Mouse (Mus musculus): Measurements from ENCODE around the gene March8. TPM values are rescaled to one million over a fixed set of nuclear protein-coding genes. Genes with fewer than 3 reads are reported as not detected.

March8 gene
- polyA plus RNA-seq, 1 experiment from 2014 or later: 82.0 TPM

GRCm38 (mm10) chr6:116401746-116402423, 64.1 kb downstream of the March8 start:
- H3K9me3 ChIP-seq: no peaks in the 10 kb centered on the region
- H3K4me2 ChIP-seq: no peak overlapping the region
- no peak overlapping the region for H3K9ac ChIP-seq
- H3K4me3 ChIP-seq: no peak overlapping the region
- ATAC-seq (replicated peaks): no peak
- H3K27me3 ChIP-seq (replicated peaks): no peaks in the 10 kb centered on the region
- WGBS: 91% methylated on average over 12 of the region's 12 CpGs
- peaks cover 3% of the 10 kb centered on the region; the same call in 1 of the 2 replicates for H3K36me3 ChIP-seq (replicated peaks)
- H3K27ac ChIP-seq: no peak overlapping the region
- H3K4me1 ChIP-seq: peaks cover 17% of the 10 kb centered on the region

- no peak for ATAC-seq (replicated peaks)
- Histone ChIP-seq H3K4me1 (peaks cover 16% of the 10 kb centered on the region), H3K27ac (no peak overlapping the region), H3K27me3 (replicated peaks) (no peaks in the 10 kb centered on the region), H3K4me2 (no peak overlapping the region), H3K9me3 (no peaks in the 10 kb centered on the region), H3K4me3 (no peak overlapping the region), H3K9ac (no peak overlapping the region), H3K36me3 (replicated peaks) (peaks cover 3% of the 10 kb centered on the region; the same call in 1 of the 2 replicates)
- WGBS: 96% methylated on average over 3 of the region's 3 CpGs
These were observed 64.6 kb downstream of the March8 start for GRCm38 (mm10) chr6:116402426-116402825.

GRCm38 (mm10) chr6:116405243-116405642, 67.4 kb downstream of the March8 start:
- H3K9me3 ChIP-seq: no peaks in the 10 kb centered on the region
- no peaks in the 10 kb centered on the region for H3K27me3 ChIP-seq (replicated peaks)
- peak overlapping the region; percentile 6; the same call in 1 of the 2 replicates for H3K27ac ChIP-seq
- WGBS: 12% methylated on average over 9 of the region's 9 CpGs
- H3K9ac ChIP-seq: no peak overlapping the region
- H3K4me2 ChIP-seq: no peak overlapping the region
- H3K36me3 ChIP-seq (replicated peaks): peaks cover 11% of the 10 kb centered on the region; the same call in 1 of the 2 replicates
- H3K4me1 ChIP-seq: peaks cover 10% of the 10 kb centered on the region
- no peak overlapping the region for H3K4me3 ChIP-seq
- no peak; the same call in 1 of the 2 replicates for ATAC-seq (replicated peaks)

GRCm38 (mm10) chr6:116405715-116406114, 67.9 kb downstream of the March8 start:
- ATAC-seq (replicated peaks): no peak; the same call in 1 of the 2 replicates
- WGBS: 74% methylated on average over 5 of the region's 5 CpGs
- Histone ChIP-seq H3K9me3 (no peaks in the 10 kb centered on the region), H3K4me1 (peaks cover 10% of the 10 kb centered on the region), H3K27me3 (replicated peaks) (no peaks in the 10 kb centered on the region), H3K27ac (peak overlapping the region; percentile 6; the same call in 1 of the 2 replicates), H3K4me3 (no peak overlapping the region), H3K4me2 (no peak overlapping the region), H3K36me3 (replicated peaks) (peaks cover 11% of the 10 kb centered on the region; the same call in 1 of the 2 replicates), H3K9ac (no peak overlapping the region)

- WGBS: 90% methylated on average over 2 of the region's 2 CpGs
- Histone ChIP-seq H3K9ac (no peak overlapping the region), H3K27me3 (replicated peaks) (no peaks in the 10 kb centered on the region), H3K4me3 (no peak overlapping the region), H3K9me3 (no peaks in the 10 kb centered on the region), H3K27ac (no peak overlapping the region), H3K36me3 (replicated peaks) (peaks cover 11% of the 10 kb centered on the region; the same call in 1 of the 2 replicates), H3K4me1 (peaks cover 10% of the 10 kb centered on the region), H3K4me2 (no peak overlapping the region)
- ATAC-seq (replicated peaks): no peak
These were observed 68.3 kb downstream of the March8 start for GRCm38 (mm10) chr6:116406152-116406551.

- Histone ChIP-seq H3K27ac (no peak overlapping the region), H3K9me3 (no peaks in the 10 kb centered on the region), H3K27me3 (replicated peaks) (no peaks in the 10 kb centered on the region), H3K36me3 (replicated peaks) (peaks cover 11% of the 10 kb centered on the region; the same call in 1 of the 2 replicates), H3K9ac (no peak overlapping the region), H3K4me2 (no peak overlapping the region), H3K4me1 (peaks cover 10% of the 10 kb centered on the region), H3K4me3 (no peak overlapping the region)
- 59% methylated on average over 5 of the region's 5 CpGs for WGBS
- no peak for ATAC-seq (replicated peaks)
These were observed 68.9 kb downstream of the March8 start for GRCm38 (mm10) chr6:116406680-116407079.

- no peak overlapping the region for H3K4me2 ChIP-seq
- peaks cover 10% of the 10 kb centered on the region for H3K4me1 ChIP-seq
- no peaks in the 10 kb centered on the region for H3K27me3 ChIP-seq (replicated peaks)
- H3K27ac ChIP-seq: no peak overlapping the region
- WGBS: 90% methylated on average over 4 of the region's 4 CpGs
- no peak for ATAC-seq (replicated peaks)
- H3K9ac ChIP-seq: no peak overlapping the region
- H3K36me3 ChIP-seq (replicated peaks): peaks cover 11% of the 10 kb centered on the region; the same call in 1 of the 2 replicates
- no peaks in the 10 kb centered on the region for H3K9me3 ChIP-seq
- H3K4me3 ChIP-seq: no peak overlapping the region
These were observed 69.4 kb downstream of the March8 start for GRCm38 (mm10) chr6:116407216-116407615.

GRCm38 (mm10) chr6:116407956-116408657, 70.3 kb downstream of the March8 start:
- Histone ChIP-seq H3K9ac (no peak overlapping the region), H3K4me2 (no peak overlapping the region), H3K27ac (no peak overlapping the region), H3K9me3 (no peaks in the 10 kb centered on the region), H3K36me3 (replicated peaks) (peaks cover 11% of the 10 kb centered on the region; the same call in 1 of the 2 replicates), H3K4me1 (peaks cover 10% of the 10 kb centered on the region), H3K4me3 (no peak overlapping the region), H3K27me3 (replicated peaks) (no peaks in the 10 kb centered on the region)
- WGBS: 90% methylated on average over 6 of the region's 6 CpGs
- no peak for ATAC-seq (replicated peaks)

GRCm38 (mm10) chr6:116410436-116410835, 72.6 kb downstream of the March8 start:
- Histone ChIP-seq H3K9me3 (no peaks in the 10 kb centered on the region), H3K9ac (no peak overlapping the region), H3K27me3 (replicated peaks) (no peaks in the 10 kb centered on the region), H3K4me3 (no peak overlapping the region), H3K27ac (no peak overlapping the region), H3K4me2 (no peak overlapping the region), H3K4me1 (peaks cover 5% of the 10 kb centered on the region), H3K36me3 (replicated peaks) (peaks cover 7% of the 10 kb centered on the region; the same call in 1 of the 2 replicates)
- WGBS: 95% methylated on average over 10 of the region's 10 CpGs
- no peak for ATAC-seq (replicated peaks)

- ATAC-seq (replicated peaks): no peak
- WGBS: 71% methylated on average over 3 of the region's 3 CpGs
These were observed 73.9 kb downstream of the March8 start for GRCm38 (mm10) chr6:116411716-116412115.

GRCm38 (mm10) chr6:116412546-116413325, 74.9 kb downstream of the March8 start:
- H3K4me3 ChIP-seq: no peak overlapping the region
- 94% methylated on average over 14 of the region's 14 CpGs for WGBS

More at GRCm38 (mm10) chr6:116411716-116412115, 73.9 kb downstream of the March8 start:
- Histone ChIP-seq H3K4me1 (no peaks in the 10 kb centered on the region), H3K27me3 (replicated peaks) (no peaks in the 10 kb centered on the region), H3K36me3 (replicated peaks) (peaks cover 7% of the 10 kb centered on the region; the same call in 1 of the 2 replicates), H3K4me3 (no peak overlapping the region), H3K4me2 (no peak overlapping the region), H3K27ac (no peak overlapping the region), H3K9me3 (no peaks in the 10 kb centered on the region), H3K9ac (no peak overlapping the region)

More at GRCm38 (mm10) chr6:116412546-116413325, 74.9 kb downstream of the March8 start:
- H3K36me3 ChIP-seq (replicated peaks): peaks cover 5% of the 10 kb centered on the region; the same call in 1 of the 2 replicates
- H3K9ac ChIP-seq: no peak overlapping the region
- H3K4me2 ChIP-seq: no peak overlapping the region
- H3K27ac ChIP-seq: no peak overlapping the region
- H3K27me3 ChIP-seq (replicated peaks): no peaks in the 10 kb centered on the region
- no peaks in the 10 kb centered on the region for H3K4me1 ChIP-seq
- no peak for ATAC-seq (replicated peaks)
- no peaks in the 10 kb centered on the region for H3K9me3 ChIP-seq

All from midbrain, embryonic 15.5 days (tissue).